Mouse (Mus musculus): ENCODE results near the gene Nek11. TPM values are rescaled to one million over a fixed set of nuclear protein-coding genes. Genes with fewer than 3 reads are reported as not detected.

The Nek11 gene
- polyA plus RNA-seq, 1 experiment from 2014 or later, result 2.8 TPM

- H3K27ac ChIP-seq (ENCODE audit: low read depth, low read length), result peak overlapping the region; percentile 64
- H3K4me2 ChIP-seq (replicated peaks; ENCODE audit: low read depth, low read length), result no peak overlapping the region
- H3K9ac ChIP-seq (ENCODE audit: low read depth, low read length), result no peak overlapping the region
- 40% methylated on average over 10 of the region's 10 CpGs for WGBS
- H3K36me3 ChIP-seq (ENCODE audit: control insufficient read depth, insufficient read depth, low read length), result no peaks in the 10 kb centered on the region
- no peaks in the 10 kb centered on the region for H3K9me3 ChIP-seq (ENCODE audit: control insufficient read depth, low read length)
- H3K4me3 ChIP-seq (ENCODE audit: low read depth, low read length), result no peak overlapping the region
- DNase-seq (ENCODE audit: low spot score) (peak; percentile 79), ATAC-seq (ENCODE audit: low FRiP score) (peak; percentile 92)
- H3K27me3 ChIP-seq (ENCODE audit: control insufficient read depth, insufficient read depth, low read length), result no peaks in the 10 kb centered on the region
- H3K4me1 ChIP-seq (replicated peaks; ENCODE audit: control insufficient read depth, insufficient read depth, low read length), result no peaks in the 10 kb centered on the region
These were observed 52.2 kb downstream of the Nek11 start for GRCm38 (mm10) chr9:105342994-105343656.

GRCm38 (mm10) chr9:105342565-105342964 lies 52.8 kb downstream of the Nek11 start:
- Histone ChIP-seq H3K27ac (ENCODE audit: low read depth, low read length) (peak overlapping the region; percentile 64), H3K9me3 (ENCODE audit: control insufficient read depth, low read length) (no peaks in the 10 kb centered on the region), H3K36me3 (ENCODE audit: control insufficient read depth, insufficient read depth, low read length) (no peaks in the 10 kb centered on the region), H3K4me3 (ENCODE audit: low read depth, low read length) (no peak overlapping the region), H3K4me2 (replicated peaks; ENCODE audit: low read depth, low read length) (no peak overlapping the region), H3K4me1 (replicated peaks; ENCODE audit: control insufficient read depth, insufficient read depth, low read length) (no peaks in the 10 kb centered on the region), H3K9ac (ENCODE audit: low read depth, low read length) (no peak overlapping the region), H3K27me3 (ENCODE audit: control insufficient read depth, insufficient read depth, low read length) (no peaks in the 10 kb centered on the region)
- 79% methylated on average over 3 of the region's 3 CpGs for WGBS
- DNase-seq (ENCODE audit: low spot score), result no peak
- peak; percentile 51; the same call in 1 of the 2 replicates for ATAC-seq (ENCODE audit: low FRiP score)

- H3K4me1 ChIP-seq (replicated peaks; ENCODE audit: control insufficient read depth, insufficient read depth, low read length), result no peaks in the 10 kb centered on the region
- no peak for DNase-seq (ENCODE audit: low spot score)
- no peak overlapping the region for H3K27ac ChIP-seq (ENCODE audit: low read depth, low read length)
- H3K9me3 ChIP-seq (ENCODE audit: control insufficient read depth, low read length), result no peaks in the 10 kb centered on the region
- 85% methylated on average over 4 of the region's 4 CpGs for WGBS
- H3K27me3 ChIP-seq (ENCODE audit: control insufficient read depth, insufficient read depth, low read length), result no peaks in the 10 kb centered on the region
- no peaks in the 10 kb centered on the region for H3K36me3 ChIP-seq (ENCODE audit: control insufficient read depth, insufficient read depth, low read length)
- no peak overlapping the region for H3K4me2 ChIP-seq (replicated peaks; ENCODE audit: low read depth, low read length)
- no peak overlapping the region for H3K9ac ChIP-seq (ENCODE audit: low read depth, low read length)
- no peak overlapping the region for H3K4me3 ChIP-seq (ENCODE audit: low read depth, low read length)
- ATAC-seq (ENCODE audit: low FRiP score), result no peak
These were observed 62.8 kb downstream of the Nek11 start for GRCm38 (mm10) chr9:105332436-105333016.

DNA sequence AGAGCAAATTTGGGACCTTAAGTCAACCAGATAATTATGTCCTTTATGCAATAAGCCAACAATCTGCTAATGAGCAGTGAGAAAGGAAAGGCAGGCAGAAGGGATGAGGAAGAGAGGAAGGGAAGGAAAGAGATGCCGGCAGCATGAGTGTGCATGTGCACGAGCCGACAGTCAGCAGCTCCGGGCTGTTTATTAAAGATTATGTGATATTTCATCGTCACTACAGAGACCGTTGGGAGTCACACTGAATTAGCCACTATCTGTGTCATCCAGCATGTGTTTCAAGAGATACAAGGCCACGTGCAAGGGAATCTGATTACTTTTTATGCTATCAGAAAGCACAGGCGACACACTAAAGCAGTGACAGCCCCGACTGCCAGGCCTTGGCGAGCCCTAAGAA lies 73.5 kb downstream of the Nek11 start:
- H3K9me3 ChIP-seq (ENCODE audit: control insufficient read depth, low read length), result no peaks in the 10 kb centered on the region

DNA sequence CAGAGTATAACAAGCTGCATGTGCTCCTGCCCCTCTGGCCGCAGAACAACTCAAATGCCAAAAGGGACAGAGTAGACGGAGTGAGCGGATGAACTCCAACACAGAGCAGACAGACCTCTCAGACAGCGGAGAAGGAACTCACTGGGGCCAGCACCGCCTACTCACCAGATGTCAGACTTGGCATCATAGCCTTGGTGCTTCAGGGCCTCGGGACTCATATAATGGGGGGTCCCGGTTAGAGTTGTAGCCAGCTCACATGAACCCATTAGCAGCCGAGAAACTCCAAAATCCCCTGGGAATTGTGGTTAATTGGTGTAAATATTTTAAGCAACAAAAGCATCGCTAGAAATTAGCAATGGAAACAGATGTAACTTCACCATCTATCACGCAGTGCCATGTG lies 82.1 kb downstream of the Nek11 start:
- no peak for DNase-seq (ENCODE audit: low spot score)

More for the DNA sequence above, 73.5 kb downstream of the Nek11 start:
- no peak for DNase-seq (ENCODE audit: low spot score)
- Histone ChIP-seq H3K9ac (ENCODE audit: low read depth, low read length) (no peak overlapping the region), H3K4me3 (ENCODE audit: low read depth, low read length) (no peak overlapping the region), H3K4me2 (replicated peaks; ENCODE audit: low read depth, low read length) (no peak overlapping the region), H3K27ac (ENCODE audit: low read depth, low read length) (no peak overlapping the region), H3K27me3 (ENCODE audit: control insufficient read depth, insufficient read depth, low read length) (no peaks in the 10 kb centered on the region), H3K36me3 (ENCODE audit: control insufficient read depth, insufficient read depth, low read length) (no peaks in the 10 kb centered on the region), H3K4me1 (replicated peaks; ENCODE audit: control insufficient read depth, insufficient read depth, low read length) (no peaks in the 10 kb centered on the region)
- no peak for ATAC-seq (ENCODE audit: low FRiP score)
- 88% methylated on average over 10 of the region's 10 CpGs for WGBS

DNA sequence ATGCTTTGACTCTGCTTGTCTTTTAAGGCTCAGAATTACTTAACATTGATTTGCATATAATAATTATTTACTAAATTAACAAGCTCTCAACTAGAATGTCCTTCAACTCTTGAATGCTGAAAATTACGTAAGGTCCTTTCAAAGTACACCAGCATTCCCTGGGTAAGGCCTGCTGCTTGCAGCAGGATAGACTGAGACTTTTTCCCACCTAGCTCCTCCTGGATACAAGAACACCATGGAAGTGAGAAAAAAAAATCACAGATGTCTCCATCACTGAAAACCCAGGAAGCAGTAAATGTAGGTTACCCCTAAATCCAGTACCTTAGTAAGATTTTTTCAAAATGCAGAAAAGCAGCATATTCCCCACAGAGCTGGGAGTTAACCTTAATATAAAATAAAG lies 82.6 kb downstream of the Nek11 start:
- H3K9ac ChIP-seq (ENCODE audit: low read depth, low read length), result no peak overlapping the region
- H3K4me2 ChIP-seq (replicated peaks; ENCODE audit: low read depth, low read length), result no peak overlapping the region
- DNase-seq (ENCODE audit: low spot score), result no peak
- ATAC-seq (ENCODE audit: low FRiP score), result no peak
- H3K27me3 ChIP-seq (ENCODE audit: control insufficient read depth, insufficient read depth, low read length), result no peaks in the 10 kb centered on the region
- no peak overlapping the region for H3K27ac ChIP-seq (ENCODE audit: low read depth, low read length)
- H3K4me1 ChIP-seq (replicated peaks; ENCODE audit: control insufficient read depth, insufficient read depth, low read length), result no peaks in the 10 kb centered on the region
- H3K4me3 ChIP-seq (ENCODE audit: low read depth, low read length), result no peak overlapping the region
- H3K9me3 ChIP-seq (ENCODE audit: control insufficient read depth, low read length), result no peaks in the 10 kb centered on the region
- H3K36me3 ChIP-seq (ENCODE audit: control insufficient read depth, insufficient read depth, low read length), result no peaks in the 10 kb centered on the region
- WGBS, result 83% methylated on average over 1 of the region's 1 CpGs

More for the DNA sequence above, 82.1 kb downstream of the Nek11 start:
- Histone ChIP-seq H3K4me1 (replicated peaks; ENCODE audit: control insufficient read depth, insufficient read depth, low read length) (no peaks in the 10 kb centered on the region), H3K27ac (ENCODE audit: low read depth, low read length) (no peak overlapping the region), H3K4me3 (ENCODE audit: low read depth, low read length) (no peak overlapping the region), H3K4me2 (replicated peaks; ENCODE audit: low read depth, low read length) (no peak overlapping the region), H3K27me3 (ENCODE audit: control insufficient read depth, insufficient read depth, low read length) (no peaks in the 10 kb centered on the region), H3K36me3 (ENCODE audit: control insufficient read depth, insufficient read depth, low read length) (no peaks in the 10 kb centered on the region), H3K9me3 (ENCODE audit: control insufficient read depth, low read length) (no peaks in the 10 kb centered on the region), H3K9ac (ENCODE audit: low read depth, low read length) (no peak overlapping the region)
- WGBS, result 71% methylated on average over 10 of the region's 10 CpGs
- no peak for ATAC-seq (ENCODE audit: low FRiP score)

- no peaks in the 10 kb centered on the region for H3K27me3 ChIP-seq (ENCODE audit: control insufficient read depth, insufficient read depth, low read length)
- 39% methylated on average over 9 of the region's 9 CpGs for WGBS
- no peak overlapping the region for H3K4me2 ChIP-seq (replicated peaks; ENCODE audit: low read depth, low read length)
- no peak overlapping the region for H3K27ac ChIP-seq (ENCODE audit: low read depth, low read length)
- H3K9ac ChIP-seq (ENCODE audit: low read depth, low read length), result no peak overlapping the region
- ATAC-seq (ENCODE audit: low FRiP score), result no peak
- H3K36me3 ChIP-seq (ENCODE audit: control insufficient read depth, insufficient read depth, low read length), result no peaks in the 10 kb centered on the region
- H3K4me1 ChIP-seq (replicated peaks; ENCODE audit: control insufficient read depth, insufficient read depth, low read length), result no peaks in the 10 kb centered on the region
- H3K4me3 ChIP-seq (ENCODE audit: low read depth, low read length), result no peak overlapping the region
- no peaks in the 10 kb centered on the region for H3K9me3 ChIP-seq (ENCODE audit: control insufficient read depth, low read length)
- DNase-seq (ENCODE audit: low spot score), result peak; percentile 26
These were observed 85.6 kb downstream of the Nek11 start for GRCm38 (mm10) chr9:105309553-105310281.

GRCm38 (mm10) chr9:105306042-105306441 lies 89.3 kb downstream of the Nek11 start:
- H3K4me2 ChIP-seq (replicated peaks; ENCODE audit: low read depth, low read length), result no peak overlapping the region
- H3K27me3 ChIP-seq (ENCODE audit: control insufficient read depth, insufficient read depth, low read length), result no peaks in the 10 kb centered on the region
- H3K27ac ChIP-seq (ENCODE audit: low read depth, low read length), result no peak overlapping the region
- no peaks in the 10 kb centered on the region for H3K4me1 ChIP-seq (replicated peaks; ENCODE audit: control insufficient read depth, insufficient read depth, low read length)
- no peaks in the 10 kb centered on the region for H3K9me3 ChIP-seq (ENCODE audit: control insufficient read depth, low read length)
- no peak overlapping the region for H3K9ac ChIP-seq (ENCODE audit: low read depth, low read length)
- DNase-seq (ENCODE audit: low spot score), result peak; percentile 15
- WGBS, result 69% methylated on average over 2 of the region's 2 CpGs
- H3K36me3 ChIP-seq (ENCODE audit: control insufficient read depth, insufficient read depth, low read length), result no peaks in the 10 kb centered on the region
- no peak overlapping the region for H3K4me3 ChIP-seq (ENCODE audit: low read depth, low read length)
- no peak for ATAC-seq (ENCODE audit: low FRiP score)

Data from hindbrain, embryonic 11.5 days (tissue).